Mouse (Mus musculus): Measurements from ENCODE around the gene Ift122.

GRCm38 (mm10) chr6:115972083-115972764, 119.0 kb downstream of the Ift122 start:
- TF ChIP-seq CTCF (IDR thresholded peaks at IDR 0.05; ENCODE audit: borderline replicate concordance, insufficient read depth, low read length): no peak
- TF ChIP-seq POLR2A (IDR thresholded peaks at IDR 0.05; ENCODE audit: low read depth, low read length): no peak

Data from embryonic fibroblast, embryonic 13.5 days (primary cell).